Mouse (Mus musculus) C2C12 (cell line): ENCODE data around the gene Gm17455.

Experiments
- CTCF ChIP-seq: IDR thresholded peaks from one replicate; pipeline ENCODE4 v1.5.1; 2011; ENCODE audit not compliant: control insufficient read depth, insufficient read depth, insufficient read length
- FOSL1 ChIP-seq: IDR thresholded peaks from one replicate; pipeline ENCODE4 v1.8.0; 2011; ENCODE audit warnings: mild to moderate bottlenecking, low read length; ENCODE audit not compliant: poor library complexity, insufficient read depth, severe bottlenecking
- MAX ChIP-seq: IDR thresholded peaks from one replicate; pipeline ENCODE4 v1.6.1; 2011; ENCODE audit warnings: mild to moderate bottlenecking, control low read depth
- MYOD1 ChIP-seq: IDR thresholded peaks from one replicate; pipeline ENCODE4 v1.6.1; 2011; ENCODE audit warnings: low read depth; ENCODE audit not compliant: control insufficient read depth, insufficient read length
- MYOG ChIP-seq: IDR thresholded peaks from one replicate; pipeline ENCODE4 v1.6.1; 2011; ENCODE audit not compliant: control insufficient read depth, insufficient read length; ENCODE audit errors: extremely low read depth
- USF1 ChIP-seq: IDR thresholded peaks from one replicate; pipeline ENCODE4 v1.6.1; 2011; ENCODE audit warnings: low read depth, mild to moderate bottlenecking, control low read depth, moderate library complexity

GRCm38 (mm10) chr10:60350805-60351167 is 48.7 kb upstream of the Gm17455 start:
- no peak for TF ChIP-seq MYOG
- no peak for TF ChIP-seq CTCF
- no peak for TF ChIP-seq MAX
- TF ChIP-seq USF1 = no peak
- no peak for TF ChIP-seq MYOD1
- TF ChIP-seq FOSL1 = no peak
